Mouse (Mus musculus) kidney, postnatal 0 days (tissue): ENCODE measurements at regions not wholly inside any gene's neighbourhood (a gene's known extent, or its start where the extent isn't known, plus 50 kb on each side); places are given as distances from the start of the nearest gene placed in this dataset.

ENCODE experiments used
- ATAC-seq: fragments of 200-750 bp; cut with Nextera tagmentation; replicated peaks from 2 replicates; pipeline ENCODE4 v1.8.0; 2017; ENCODE audit warnings: low read depth, moderate number of reproducible peaks, moderate TSS enrichment, moderate library complexity; ENCODE audit not compliant: low FRiP score
- DNase-seq: peaks from one replicate; pipeline ENCODE4 v3.0.0-alpha.2; 2016; ENCODE audit warnings: low spot score
- H3K27ac ChIP-seq: fragments of 300-500 bp; sonication (generic); 2 replicates; pipeline ENCODE4 v1.5.1; 2014; ENCODE audit warnings: mild to moderate bottlenecking
- H3K27me3 ChIP-seq: fragments of 300-500 bp; sonication (generic); 2 replicates; pipeline ENCODE4 v1.6.1; 2014; ENCODE audit warnings: low read length, mixed read lengths; ENCODE audit not compliant: insufficient read depth
- H3K36me3 ChIP-seq: fragments of 300-500 bp; sonication (generic); 2 replicates; pipeline ENCODE4 v1.6.1; 2014; ENCODE audit warnings: low read length, mixed read lengths; ENCODE audit not compliant: insufficient read depth
- H3K4me1 ChIP-seq: fragments of 300-500 bp; sonication (generic); replicated peaks from 2 replicates; pipeline ENCODE4 v1.6.1; 2014; ENCODE audit warnings: antibody characterized with exemption, low read length, mixed read lengths; ENCODE audit not compliant: insufficient read depth
- H3K4me2 ChIP-seq: fragments of 300-500 bp; sonication (generic); 2 replicates; pipeline ENCODE4 v1.6.1; 2014; ENCODE audit warnings: mild to moderate bottlenecking, low read length, moderate library complexity, mixed read lengths
- H3K4me3 ChIP-seq: fragments of 300-500 bp; sonication (generic); replicated peaks from 2 replicates; pipeline ENCODE4 v1.5.1; 2014; ENCODE audit warnings: low read depth, low read length
- H3K9ac ChIP-seq: fragments of 300-500 bp; sonication (generic); 2 replicates; pipeline ENCODE4 v1.6.1; 2014; ENCODE audit warnings: low read depth, low read length
- H3K9me3 ChIP-seq: fragments of 300-500 bp; sonication (generic); replicated peaks from 2 replicates; pipeline ENCODE4 v1.6.1; 2016; ENCODE audit warnings: low read length, inconsistent platforms, mixed read lengths
- CTCF ChIP-seq: IDR thresholded peaks from 2 replicates; pipeline ENCODE4 v1.5.1; 2016; ENCODE audit warnings: antibody characterized with exemption, low read depth, mild to moderate bottlenecking, moderate library complexity
- WGBS: fragments of 180-500 bp; shearing (Covaris S2); extraction: QIAGEN DNeasy Blood & Tissue Kit; methylation state at CpG from one replicate; pipeline ENCODE4 v1.1.7; 2014; 5-methylcytosine and 5-hydroxymethylcytosine counted together

DNA sequence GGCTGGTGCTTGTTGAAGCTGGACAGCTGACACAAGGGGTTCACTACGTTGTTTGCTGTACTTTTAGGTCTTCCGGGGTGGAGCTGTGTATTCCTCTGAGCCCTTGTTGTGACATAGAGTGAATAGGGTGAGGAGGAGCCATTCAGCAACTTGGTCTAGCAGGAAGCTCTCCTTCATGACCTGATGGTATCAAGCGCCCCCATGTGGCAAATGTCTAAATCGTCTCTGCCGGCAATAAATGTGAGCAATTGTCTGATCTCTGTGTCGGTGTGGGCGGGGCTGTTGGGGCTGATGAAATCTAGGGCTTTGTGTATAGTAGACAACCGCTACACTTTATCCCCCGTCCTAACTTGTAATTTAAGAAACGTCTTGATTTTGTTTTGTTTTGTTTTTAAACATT, 79.2 kb upstream of the Serbp1 start:
- TF ChIP-seq CTCF: peak; percentile 92
- Histone ChIP-seq H3K27ac (no peak overlapping the region), H3K4me2 (peak overlapping the region; percentile 37), H3K36me3 (no peaks in the 10 kb centered on the region), H3K4me3 (no peak overlapping the region), H3K9ac (no peak overlapping the region), H3K27me3 (no peaks in the 10 kb centered on the region), H3K9me3 (no peaks in the 10 kb centered on the region), H3K4me1 (no peaks in the 10 kb centered on the region)
- ATAC-seq (peak; percentile 84), DNase-seq (peak; percentile 96)
- WGBS: 2% methylated on average over 10 of the region's 10 CpGs

DNA sequence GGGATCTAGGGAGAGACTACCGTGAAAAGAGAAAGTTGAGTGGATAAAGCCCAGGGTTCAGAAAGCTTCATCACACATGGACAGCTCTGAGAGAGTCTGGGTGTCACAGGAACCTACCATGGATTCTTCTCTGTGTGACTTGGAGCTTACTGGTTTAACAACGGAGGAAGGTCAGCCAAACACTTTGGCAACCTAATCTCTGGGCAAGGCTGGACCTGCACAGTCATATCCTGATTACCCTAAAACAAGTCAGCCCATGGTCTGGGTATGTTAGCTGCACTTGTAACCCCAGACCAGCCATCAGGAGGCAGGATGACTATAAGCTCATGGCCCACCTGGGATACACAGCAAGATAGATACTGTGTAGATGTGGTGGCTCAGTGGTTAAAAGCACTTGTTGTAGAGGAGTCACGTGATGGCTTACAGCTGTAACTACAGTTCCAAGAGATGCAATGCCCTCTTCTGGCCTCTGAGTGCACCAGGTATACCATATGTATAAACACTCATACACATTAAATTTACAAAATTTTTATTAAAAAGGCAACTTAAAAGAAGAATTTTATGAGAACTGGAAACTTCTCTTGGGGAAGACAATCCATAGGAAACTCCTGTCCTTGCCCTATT, 85.0 kb upstream of the Serbp1 start:
- 72% methylated on average over 3 of the region's 3 CpGs for WGBS

DNA sequence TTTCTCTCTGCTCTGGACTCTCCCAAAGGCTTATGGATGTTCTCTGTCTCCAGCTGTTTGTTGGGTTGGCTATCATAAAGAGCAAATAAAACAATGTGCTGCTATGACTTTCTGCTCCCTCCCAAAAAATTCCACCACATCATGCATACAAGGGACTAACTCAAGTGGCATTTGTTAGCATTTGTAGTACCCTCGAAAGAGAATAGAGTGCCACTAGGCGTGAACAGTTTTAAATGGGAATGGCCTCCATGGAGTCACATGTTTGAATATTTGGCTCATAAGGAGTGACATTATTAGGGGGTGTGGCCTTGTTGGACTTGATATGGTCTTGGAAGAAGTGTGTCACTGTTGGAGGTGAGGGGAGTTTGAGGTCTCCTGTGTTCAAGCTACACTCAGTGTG, 86.5 kb upstream of the Serbp1 start:
- no peaks in the 10 kb centered on the region for H3K36me3 ChIP-seq

More for the DNA sequence above, 85.0 kb upstream of the Serbp1 start:
- Histone ChIP-seq H3K9ac (no peak overlapping the region), H3K36me3 (no peaks in the 10 kb centered on the region), H3K9me3 (no peaks in the 10 kb centered on the region), H3K4me2 (no peak overlapping the region), H3K4me3 (no peak overlapping the region), H3K27ac (no peak overlapping the region), H3K27me3 (no peaks in the 10 kb centered on the region), H3K4me1 (no peaks in the 10 kb centered on the region)
- no peak for ATAC-seq
- TF ChIP-seq CTCF: peak; percentile 39
- DNase-seq: no peak

DNA sequence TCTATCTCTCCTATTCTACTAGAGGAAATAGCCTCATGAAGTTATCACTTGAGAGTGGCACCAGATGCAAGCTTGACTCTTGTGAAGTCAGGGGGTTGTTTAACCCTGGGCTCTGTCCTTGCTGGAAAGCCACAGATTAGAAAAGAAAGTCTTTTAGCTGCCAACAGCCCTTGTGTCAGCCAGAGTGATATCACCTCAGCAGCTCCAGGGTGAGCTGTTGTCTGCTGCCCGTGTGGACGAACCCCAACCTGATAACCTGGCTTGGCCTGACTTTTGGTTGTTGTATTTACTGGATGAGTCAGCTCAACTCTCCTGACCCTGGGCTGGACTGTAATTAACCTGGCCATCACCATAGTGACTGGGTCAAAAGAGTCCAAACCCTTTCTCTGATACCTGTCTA, 88.6 kb upstream of the Serbp1 start:
- Histone ChIP-seq H3K9ac (no peak overlapping the region), H3K4me2 (no peak overlapping the region), H3K36me3 (no peaks in the 10 kb centered on the region), H3K4me1 (no peaks in the 10 kb centered on the region), H3K27ac (no peak overlapping the region), H3K9me3 (no peaks in the 10 kb centered on the region), H3K4me3 (no peak overlapping the region), H3K27me3 (no peaks in the 10 kb centered on the region)
- WGBS: 57% methylated on average over 2 of the region's 2 CpGs
- no peak for ATAC-seq
- TF ChIP-seq CTCF: no peak
- no peak for DNase-seq

More for the DNA sequence above, 86.5 kb upstream of the Serbp1 start:
- H3K9ac ChIP-seq: no peak overlapping the region
- DNase-seq (no peak), ATAC-seq (no peak)
- WGBS: 98% methylated on average over 2 of the region's 2 CpGs
- no peak overlapping the region for H3K27ac ChIP-seq
- no peaks in the 10 kb centered on the region for H3K27me3 ChIP-seq
- no peak for TF ChIP-seq CTCF
- H3K4me2 ChIP-seq: no peak overlapping the region
- no peak overlapping the region for H3K4me3 ChIP-seq
- no peaks in the 10 kb centered on the region for H3K4me1 ChIP-seq
- no peaks in the 10 kb centered on the region for H3K9me3 ChIP-seq

DNA sequence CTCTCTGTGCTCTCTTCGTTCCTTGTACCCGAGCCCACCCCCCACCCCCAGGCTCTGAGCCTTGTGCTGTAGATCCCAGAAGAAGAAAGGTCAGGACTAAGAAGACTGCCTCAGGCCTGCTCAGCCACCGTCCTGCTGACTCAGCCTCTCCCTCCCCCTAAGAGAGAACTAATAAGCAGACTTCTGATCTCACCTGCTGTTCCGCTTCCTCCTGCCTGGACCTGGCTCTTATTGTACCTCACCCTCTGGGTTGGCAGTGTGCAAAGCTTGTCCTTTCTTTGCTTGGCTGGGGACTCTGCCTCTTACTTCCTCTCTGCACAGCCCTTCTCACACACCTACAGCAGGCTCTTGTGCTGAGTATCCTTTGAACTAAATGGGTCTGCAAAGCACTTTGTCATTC, 91.3 kb upstream of the Serbp1 start:
- no peak for TF ChIP-seq CTCF
- Histone ChIP-seq H3K9me3 (no peaks in the 10 kb centered on the region), H3K4me1 (no peaks in the 10 kb centered on the region), H3K4me2 (no peak overlapping the region), H3K27ac (no peak overlapping the region), H3K9ac (no peak overlapping the region), H3K36me3 (no peaks in the 10 kb centered on the region), H3K4me3 (no peak overlapping the region), H3K27me3 (no peaks in the 10 kb centered on the region)
- ATAC-seq (peak; percentile 92), DNase-seq (no peak)
- 32% methylated on average over 4 of the region's 4 CpGs for WGBS

DNA sequence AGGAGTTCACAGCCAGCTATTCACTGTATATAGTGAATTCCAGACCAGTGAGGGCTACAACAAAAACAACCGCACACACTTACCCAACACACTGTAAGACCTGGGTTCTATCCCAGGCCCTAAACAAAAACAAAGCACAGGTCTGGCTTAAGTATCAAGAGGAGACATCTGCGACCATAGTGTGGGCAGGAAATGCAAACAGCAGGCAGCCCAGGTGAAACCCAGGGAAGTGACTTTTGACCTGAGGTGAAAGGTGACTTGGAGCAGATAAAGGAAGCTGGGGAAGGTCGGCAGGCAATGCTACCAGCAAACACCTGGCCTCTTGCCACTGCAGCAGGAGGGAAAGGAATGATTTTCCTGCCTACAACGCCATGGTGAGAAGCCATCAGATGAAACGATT, 92.0 kb upstream of the Serbp1 start:
- no peak overlapping the region for H3K27ac ChIP-seq
- H3K4me2 ChIP-seq: no peak overlapping the region
- no peak overlapping the region for H3K9ac ChIP-seq
- 45% methylated on average over 5 of the region's 5 CpGs for WGBS
- DNase-seq (no peak), ATAC-seq (no peak)
- TF ChIP-seq CTCF: no peak
- H3K4me1 ChIP-seq: no peaks in the 10 kb centered on the region
- no peak overlapping the region for H3K4me3 ChIP-seq
- H3K9me3 ChIP-seq: no peaks in the 10 kb centered on the region
- H3K27me3 ChIP-seq: no peaks in the 10 kb centered on the region
- no peaks in the 10 kb centered on the region for H3K36me3 ChIP-seq
